Mouse (Mus musculus) CH12F3 (cell line): ENCODE measurements around the gene Tuba3a.
"Not testable (repeated sequence)": the region's sequence is repeated elsewhere in the genome, so short reads cannot be mapped to it uniquely, and the experiment has no call there.

ENCODE experiments used
- in situ Hi-C: fragments of 300-500 bp; cut with MboI; formaldehyde crosslinking; loops from 2 replicates; pipeline ENCODE4 v1.14.3; 2020; ENCODE audit warnings: low sequenced_read_pairs

Gene Tuba3a

GRCm38 (mm10) chr6:125308921-125309320, 23.1 kb upstream of the Tuba3a start:
- in situ Hi-C loops = no loop called here

DNA sequence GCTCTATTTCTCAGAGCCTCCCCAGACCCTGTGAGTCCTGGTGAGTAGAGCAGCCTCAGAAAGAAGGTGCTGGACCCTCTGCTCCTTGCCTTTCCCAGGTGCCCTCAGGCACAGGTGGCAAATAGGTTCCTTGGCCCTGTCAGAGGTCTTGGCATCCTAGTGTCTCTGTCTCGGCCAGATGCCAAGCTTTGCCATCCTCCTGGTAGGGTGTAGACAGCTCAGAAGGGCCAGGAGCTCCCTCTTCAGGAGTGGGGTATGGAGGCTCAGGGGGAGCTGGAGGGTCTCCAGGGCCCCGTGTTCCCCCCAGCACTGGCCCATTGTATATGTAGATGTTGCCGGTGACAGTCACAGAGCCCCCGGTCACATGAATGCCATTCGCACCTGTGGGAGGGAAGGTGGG, 21.2 kb upstream of the Tuba3a start:
- in situ Hi-C loops = no loop called here

DNA sequence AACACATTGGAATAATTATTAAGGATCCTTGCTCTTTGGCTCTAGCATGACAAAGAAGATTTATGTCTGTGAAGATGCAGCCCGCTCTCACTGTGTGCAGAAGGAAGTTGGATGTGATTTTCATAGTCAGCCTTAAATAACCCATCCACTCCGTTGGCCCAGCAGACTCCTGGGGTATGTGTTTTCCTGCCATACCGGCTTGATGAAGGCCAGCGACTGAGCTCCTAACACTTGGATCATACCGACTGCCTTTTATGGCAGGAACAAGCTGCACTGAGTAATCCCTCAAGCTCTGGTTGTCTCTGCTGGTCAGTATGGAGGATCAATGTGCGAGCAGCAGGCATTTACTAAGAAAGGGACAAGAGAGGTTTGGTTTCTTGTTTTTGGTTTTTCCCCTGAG, 19.6 kb upstream of the Tuba3a start:
- in situ Hi-C loops = no loop called here

- in situ Hi-C loops = not testable (repeated sequence)
These were observed 18.6 kb upstream of the Tuba3a start for GRCm38 (mm10) chr6:125304408-125304807.

DNA sequence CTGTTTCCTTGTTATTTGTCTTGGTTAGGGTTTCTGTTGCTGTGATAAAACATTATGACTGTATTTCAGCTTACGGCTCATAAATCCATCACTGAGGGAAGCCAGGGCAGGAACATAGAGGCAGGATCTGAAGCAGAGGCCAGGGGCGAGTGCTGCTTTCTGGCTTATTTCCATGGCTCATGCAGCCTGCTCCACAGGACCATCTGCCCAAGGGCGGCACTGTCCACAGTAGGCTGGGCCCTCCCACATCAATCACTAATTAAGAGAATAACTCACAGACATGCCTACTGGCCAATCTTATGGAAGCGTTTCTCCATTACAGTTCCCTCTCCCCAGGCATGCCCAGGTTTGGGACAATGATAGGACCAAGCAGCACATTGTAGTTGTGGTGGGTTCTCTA, 17.4 kb upstream of the Tuba3a start:
- in situ Hi-C loops = no loop called here

DNA sequence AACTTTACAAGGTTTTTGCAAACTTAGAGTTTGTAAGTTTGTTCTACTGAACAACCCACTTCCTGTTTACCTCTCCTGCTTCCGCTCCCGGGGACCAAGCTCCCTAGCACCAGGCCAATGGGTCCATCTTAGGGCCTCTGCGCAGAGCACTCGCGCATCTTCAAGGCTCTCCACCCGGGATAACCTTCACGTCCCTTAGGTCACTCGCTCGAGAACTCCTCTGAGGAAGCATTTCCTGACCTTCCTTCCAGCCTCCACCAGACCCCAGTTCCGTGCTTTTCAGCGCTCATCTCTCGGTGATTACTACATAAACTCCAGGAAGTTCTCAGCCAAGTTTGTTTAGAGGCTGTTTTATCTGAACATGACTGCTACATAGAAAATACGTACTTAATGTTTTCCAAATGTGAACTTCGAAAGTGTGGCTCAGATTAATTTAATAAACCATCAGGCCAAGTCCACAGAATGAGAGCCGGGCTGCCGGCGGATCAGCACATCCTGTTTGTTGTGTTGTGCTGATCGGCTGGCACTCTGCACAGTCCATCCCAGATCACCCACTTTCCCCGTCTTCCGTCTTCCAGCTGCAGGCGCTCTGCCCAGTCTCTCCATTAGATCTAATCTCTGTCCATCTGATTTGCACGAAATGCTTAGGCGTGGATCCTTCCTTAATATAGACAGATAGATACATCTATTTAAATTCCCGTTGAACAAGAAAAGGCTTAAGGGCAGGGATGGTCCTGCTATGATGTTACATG, 16.6 kb upstream of the Tuba3a start:
- in situ Hi-C loops = no loop called here

DNA sequence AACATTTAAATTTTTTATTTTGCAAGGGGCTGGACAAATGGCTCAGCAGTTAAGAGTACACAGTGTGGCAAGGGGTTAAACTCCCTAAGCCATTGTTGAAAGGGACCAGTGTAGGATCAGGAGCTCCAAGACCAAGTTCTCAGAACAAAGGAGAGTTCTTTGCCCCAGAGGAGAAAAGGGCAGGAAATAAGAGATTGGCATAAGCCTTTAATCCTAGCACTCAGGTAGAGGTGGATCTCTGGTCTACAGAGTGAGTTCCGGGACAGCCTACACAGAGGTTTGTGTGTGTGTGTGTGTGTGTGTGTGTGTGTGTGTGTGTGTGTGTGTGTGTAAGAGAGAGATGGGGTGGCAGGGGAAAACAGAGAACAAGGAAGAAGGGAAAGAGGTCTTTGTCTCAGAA, 15.1 kb upstream of the Tuba3a start:
- in situ Hi-C loops = no loop called here

GRCm38 (mm10) chr6:125297149-125297820, 11.4 kb upstream of the Tuba3a start:
- in situ Hi-C loops = no loop called here

- in situ Hi-C loops = no loop called here
These were observed 8.2 kb upstream of the Tuba3a start for GRCm38 (mm10) chr6:125294049-125294448.

DNA sequence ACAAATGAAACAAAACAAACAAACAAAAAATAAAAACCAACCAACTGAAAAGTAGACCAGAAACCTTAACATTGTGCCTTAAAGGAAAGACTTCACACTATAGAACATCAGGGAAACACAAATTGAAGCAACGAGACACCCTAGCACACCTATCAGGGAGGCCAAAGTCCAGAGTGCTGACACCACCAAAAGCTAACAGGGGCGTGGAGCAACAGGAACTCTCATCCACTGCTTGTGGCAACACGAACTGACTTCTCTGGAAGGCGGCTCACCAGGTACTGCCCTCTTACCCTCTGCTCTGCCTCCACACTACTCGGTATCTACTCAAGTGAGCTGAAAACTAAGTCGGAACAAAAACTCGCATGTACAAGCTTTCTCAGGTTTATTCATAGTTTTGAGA, 6.4 kb upstream of the Tuba3a start:
- in situ Hi-C loops = no loop called here

GRCm38 (mm10) chr6:125291329-125291728, 5.5 kb upstream of the Tuba3a start:
- in situ Hi-C loops = no loop called here

DNA sequence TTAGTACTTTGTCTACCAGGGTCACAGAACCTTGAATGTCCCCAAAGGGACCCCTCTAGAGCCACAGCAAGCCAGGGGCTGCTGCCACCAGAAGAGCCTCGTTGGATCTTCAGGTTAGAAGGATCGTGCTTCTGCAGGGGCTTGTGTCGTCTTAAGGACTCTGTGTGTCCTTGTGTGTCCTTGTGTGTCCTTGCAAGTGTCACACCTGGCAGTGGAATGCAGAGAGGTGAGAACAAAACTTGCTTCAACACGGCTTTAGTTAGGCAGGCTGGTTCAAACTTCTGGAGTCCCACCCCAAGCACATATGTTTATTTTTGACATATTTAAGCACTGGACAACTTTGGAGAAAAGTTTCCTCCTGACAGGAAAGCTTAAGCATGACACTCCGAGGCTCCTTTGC, 2.9 kb upstream of the Tuba3a start:
- in situ Hi-C loops = no loop called here

- in situ Hi-C loops = no loop called here
These were observed 1.1 kb upstream of the Tuba3a start for GRCm38 (mm10) chr6:125286944-125287343.

DNA sequence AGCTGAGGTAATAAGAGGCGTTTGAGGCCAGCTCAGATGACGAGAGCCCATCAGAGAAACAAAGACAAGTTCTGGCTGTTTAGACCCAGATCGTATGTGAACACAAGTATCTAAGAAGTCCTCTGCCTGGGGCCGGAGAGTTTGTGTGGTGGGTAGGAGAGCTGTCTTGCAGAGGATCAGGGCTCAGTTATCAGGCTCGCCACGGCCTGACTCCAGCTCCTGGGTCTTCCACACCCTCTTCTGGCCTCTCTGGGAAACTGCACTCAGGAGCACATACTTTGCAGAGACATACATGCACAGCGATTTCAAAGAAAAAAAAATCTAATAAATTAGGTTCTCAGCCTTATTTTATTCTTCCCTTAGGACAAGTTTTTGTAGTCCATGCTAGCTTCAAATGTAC, 1.1 kb downstream of the Tuba3a start:
- in situ Hi-C loops = no loop called here

- in situ Hi-C loops = no loop called here
These were observed 1.6 kb downstream of the Tuba3a start for GRCm38 (mm10) chr6:125284250-125284649.

- in situ Hi-C loops = not testable (repeated sequence)
These were observed 3.1 kb downstream of the Tuba3a start for GRCm38 (mm10) chr6:125282721-125283120.

- in situ Hi-C loops = loop anchor here (10.0 kb wide), 1 partner anchor 125 kb away; no protein-coding TSS in a partner anchor
These were observed 6.1 kb downstream of the Tuba3a start for GRCm38 (mm10) chr6:125279729-125280128.

DNA sequence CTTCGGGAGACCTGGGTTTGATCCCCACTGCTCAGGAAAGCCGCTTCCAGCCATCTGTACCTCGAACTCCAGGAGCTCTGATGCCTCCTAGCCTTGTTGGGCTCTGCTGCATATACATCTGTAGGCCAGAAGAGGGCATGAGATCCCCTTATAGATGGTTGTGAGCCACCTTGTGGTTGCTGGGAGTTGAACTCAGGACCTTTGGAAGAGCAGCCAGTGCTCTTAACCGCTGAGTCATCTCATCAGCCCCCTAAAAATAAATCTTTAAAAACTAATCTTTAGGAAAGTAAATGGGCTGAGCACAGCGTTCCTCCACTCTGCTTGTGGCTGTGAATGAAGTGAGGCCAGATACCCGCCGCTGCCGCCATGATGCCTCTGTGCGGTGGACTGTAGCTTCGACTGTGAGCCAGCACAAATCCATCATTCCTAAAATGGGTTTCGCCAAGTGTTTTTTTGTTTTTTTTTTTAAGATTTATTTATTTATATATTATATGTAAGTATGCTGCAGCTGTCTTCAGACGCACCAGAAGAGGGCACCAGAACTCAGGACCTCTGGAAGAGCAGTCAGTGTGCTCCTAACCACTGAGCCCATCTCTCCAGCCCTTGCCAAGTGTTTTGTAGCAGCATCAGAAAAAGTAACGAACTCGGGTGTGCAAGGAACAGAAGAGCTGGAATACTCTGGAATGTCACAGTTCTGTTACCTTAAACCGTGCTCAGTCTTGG, 10.8 kb downstream of the Tuba3a start:
- in situ Hi-C loops = loop anchor here (5.0 to 10.0 kb wide), 2 partner anchors 48 to 120 kb away; no protein-coding TSS in a partner anchor

DNA sequence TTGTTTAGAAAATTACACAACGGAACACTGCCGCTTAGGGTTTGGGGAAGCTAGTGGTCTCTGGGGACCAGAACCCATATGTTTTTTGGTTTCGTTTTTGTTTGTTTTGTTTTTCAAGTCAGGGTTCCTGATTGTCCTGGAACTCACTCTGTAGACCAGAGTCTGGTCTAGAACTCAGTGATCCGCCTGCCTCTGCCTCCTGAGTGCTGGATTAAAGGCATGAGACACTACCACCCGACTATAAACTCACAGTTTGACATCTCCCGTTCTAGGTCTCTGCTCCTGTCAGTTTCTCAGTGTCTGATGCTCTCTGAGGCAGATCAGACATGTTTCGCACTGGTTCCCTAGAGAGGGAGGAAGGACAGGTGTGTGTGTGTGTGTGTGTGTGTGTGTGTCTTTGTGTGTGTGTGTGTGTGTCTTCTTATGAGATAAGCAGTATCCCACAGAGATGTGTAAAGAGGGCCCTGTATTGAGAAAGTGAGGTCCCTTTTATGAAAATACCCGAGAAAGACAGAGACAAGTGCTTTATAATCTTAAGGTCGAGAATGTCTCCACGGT, 13.5 kb downstream of the Tuba3a start:
- in situ Hi-C loops = loop anchor here (5.0 to 10.0 kb wide), 2 partner anchors 45 to 118 kb away; no protein-coding TSS in a partner anchor

DNA sequence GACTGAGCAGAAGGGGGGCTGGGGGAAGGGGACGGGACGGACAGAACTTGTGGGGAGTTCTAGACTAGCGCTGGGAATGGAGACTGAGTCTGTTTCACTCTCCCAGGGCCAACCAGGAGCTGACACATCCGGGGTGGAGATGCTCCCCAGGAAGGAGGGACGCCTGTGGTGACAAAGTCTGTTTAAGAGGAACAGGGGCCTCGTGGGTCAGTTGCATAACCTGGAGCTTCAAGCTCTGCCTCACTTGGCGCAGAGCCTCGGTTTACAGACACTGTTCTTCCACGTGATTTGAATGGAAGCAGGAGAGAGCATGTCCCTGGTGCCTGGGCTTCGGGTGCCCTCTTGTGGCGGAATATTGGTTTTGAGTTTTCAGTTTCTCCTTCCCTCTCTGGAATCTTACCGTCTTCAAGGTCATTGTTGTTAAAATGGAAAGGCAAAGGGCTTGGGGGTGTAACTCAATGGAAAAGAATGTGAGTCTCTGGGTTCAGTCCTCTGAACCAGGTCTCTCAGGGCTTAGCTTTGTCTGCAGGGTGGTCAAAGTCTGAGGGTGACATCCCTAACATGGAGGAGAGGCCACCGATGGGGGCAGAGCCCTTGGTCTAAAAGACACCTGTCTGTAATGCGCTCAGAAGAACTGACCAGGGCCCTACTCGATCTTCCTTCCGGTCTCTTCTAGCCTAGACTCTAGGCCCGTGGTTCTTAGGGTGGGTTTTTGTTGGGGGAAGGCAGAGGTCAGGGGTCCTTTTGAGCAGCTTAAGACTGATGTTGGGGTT, 14.2 kb downstream of the Tuba3a start:
- in situ Hi-C loops = loop anchor here (5.0 to 10.0 kb wide), 2 partner anchors 44 to 117 kb away; no protein-coding TSS in a partner anchor
